Mouse (Mus musculus) B cell, adult (primary cell): ENCODE results near the gene Olfr889. TPM values are rescaled to one million over a fixed set of nuclear protein-coding genes. Genes with fewer than 3 reads are reported as not detected.

Source experiments
- total RNA-seq: library from RNA; stranded (reverse); gene quantifications from 4 replicates; pipeline ENCODE4 v1.2.4, GENCODE M21; 2023; ENCODE audit not compliant: inconsistent age

The Olfr889 gene
- total RNA-seq = not detected in 4 replicates

GRCm38 (mm10) chr9:38114898-38115297 lies at the start of gene Olfr889:
TSS of gene Olfr889 (plus strand) at chr9:38115198.

GRCm38 (mm10) chr9:38083772-38084171 lies 31.2 kb upstream of the Olfr889 start, which contains the start of gene Olfr887:
TSS of gene Olfr887 (plus strand) at chr9:38084072.

GRCm38 (mm10) chr9:38107828-38108227 lies 7.2 kb upstream of the Olfr889 start, which contains the start of gene Olfr888:
TSS of gene Olfr888 (plus strand) at chr9:38108128.

GRCm38 (mm10) chr9:38142217-38142616 lies 27.2 kb downstream of the Olfr889 start, which contains the start of gene Olfr890:
TSS of gene Olfr890 (plus strand) at chr9:38142517.

Other genes starting within 250 kb of the Olfr889 start
- not detected in 4 replicates for gene Olfr145, start 218.5 kb upstream of the Olfr889 start, total RNA-seq
- not detected in 4 replicates for gene Olfr878, start 197.4 kb upstream of the Olfr889 start, total RNA-seq
- gene Olfr881, start 123.4 kb upstream of the Olfr889 start, total RNA-seq = not detected in 4 replicates
- not detected in 4 replicates for gene Olfr883, start 89.4 kb upstream of the Olfr889 start, total RNA-seq
- not detected in 4 replicates for gene Olfr884, start 68.6 kb upstream of the Olfr889 start, total RNA-seq
- not detected in 4 replicates for gene Olfr885, start 53.9 kb upstream of the Olfr889 start, total RNA-seq
- gene Olfr887, start 31.1 kb upstream of the Olfr889 start, total RNA-seq = not detected in 4 replicates
- gene Olfr888, start 7.1 kb upstream of the Olfr889 start, total RNA-seq = not detected in 4 replicates
- gene Olfr890, start 27.3 kb downstream of the Olfr889 start, total RNA-seq = not detected in 4 replicates
- gene Olfr891, start 65.6 kb downstream of the Olfr889 start, total RNA-seq = not detected in 4 replicates
- not detected in 4 replicates for gene Olfr893, start 93.2 kb downstream of the Olfr889 start, total RNA-seq
- gene Olfr894, start 102.9 kb downstream of the Olfr889 start, total RNA-seq = not detected in 4 replicates
- not detected in 4 replicates for gene Olfr143, start 137.6 kb downstream of the Olfr889 start, total RNA-seq
- not detected in 4 replicates for gene Olfr895, start 152.7 kb downstream of the Olfr889 start, total RNA-seq
- not detected in 4 replicates for gene Olfr896-ps1, start 175.9 kb downstream of the Olfr889 start, total RNA-seq
- gene Olfr25, start 213.9 kb downstream of the Olfr889 start, total RNA-seq = not detected in 4 replicates
- not detected in 4 replicates for gene Olfr898, start 233.2 kb downstream of the Olfr889 start, total RNA-seq